Mouse (Mus musculus) forebrain, embryonic 11.5 days (tissue): ENCODE measurements around the gene Tspan31. TPM values are rescaled to one million over a fixed set of nuclear protein-coding genes. Genes with fewer than 3 reads are reported as not detected.

Source experiments
- ATAC-seq: fragments of 200-750 bp; cut with Nextera tagmentation; replicated peaks from 2 replicates; pipeline ENCODE4 v1.8.0; 2017; ENCODE audit warnings: moderate TSS enrichment; ENCODE audit not compliant: low FRiP score
- DNase-seq: peaks from one replicate; pipeline ENCODE4 v3.0.0-alpha.2; 2017; ENCODE audit warnings: low spot score
- H3K27ac ChIP-seq: fragments of 300-500 bp; sonication (generic); 2 replicates; pipeline ENCODE4 v1.5.1; 2014; ENCODE audit warnings: low read depth, low read length
- H3K27me3 ChIP-seq: fragments of 300-500 bp; sonication (generic); 2 replicates; pipeline ENCODE4 v1.6.1; 2014; ENCODE audit warnings: mild to moderate bottlenecking, low read length, mixed read lengths; ENCODE audit not compliant: control insufficient read depth, insufficient read depth
- H3K36me3 ChIP-seq: fragments of 300-500 bp; sonication (generic); 2 replicates; pipeline ENCODE4 v1.6.1; 2014; ENCODE audit warnings: mild to moderate bottlenecking, low read length, moderate library complexity, mixed read lengths; ENCODE audit not compliant: control insufficient read depth, insufficient read depth
- H3K4me1 ChIP-seq: fragments of 300-500 bp; sonication (generic); replicated peaks from 2 replicates; pipeline ENCODE4 v1.6.1; 2014; ENCODE audit warnings: low read length, mixed read lengths; ENCODE audit not compliant: control insufficient read depth, insufficient read depth
- H3K4me2 ChIP-seq: fragments of 300-500 bp; sonication (generic); 2 replicates; pipeline ENCODE4 v1.6.1; 2014; ENCODE audit warnings: low read depth, mild to moderate bottlenecking, low read length, moderate library complexity, mixed read lengths; ENCODE audit not compliant: severe bottlenecking
- H3K4me3 ChIP-seq: fragments of 300-500 bp; sonication (generic); 2 replicates; pipeline ENCODE4 v1.5.1; 2014; ENCODE audit warnings: low read depth, low read length
- H3K9ac ChIP-seq: fragments of 300-500 bp; sonication (generic); 2 replicates; pipeline ENCODE4 v1.6.1; 2014; ENCODE audit warnings: low read length
- H3K9me3 ChIP-seq: fragments of 300-500 bp; sonication (generic); 2 replicates; pipeline ENCODE4 v1.6.1; 2016; ENCODE audit warnings: low read length, mixed read lengths; ENCODE audit not compliant: control insufficient read depth
- WGBS: fragments of 180-500 bp; shearing (Covaris S2); extraction: QIAGEN DNeasy Blood & Tissue Kit; methylation state at CpG from one replicate; pipeline ENCODE4 v1.1.7; 2014; 5-methylcytosine and 5-hydroxymethylcytosine counted together
- polyA plus RNA-seq: library from polyadenylated mRNA; unstranded; fragments of >200 nt; fragmentation: Nextera tagmentation; extraction: Ambion mirVana; gene quantifications from 2 replicates; pipeline ENCODE4 v1.2.1, GENCODE M21; 2014

Tspan31 gene
- polyA plus RNA-seq, 1 experiment from 2014 or later = 159 TPM

- Histone ChIP-seq H3K36me3 (no peaks in the 10 kb centered on the region; the same call in 1 of the 2 replicates), H3K9ac (no peak overlapping the region), H3K27ac (no peak overlapping the region), H3K4me1 (peaks cover 10% of the 10 kb centered on the region), H3K27me3 (peaks cover 38% of the 10 kb centered on the region), H3K9me3 (no peaks in the 10 kb centered on the region), H3K4me3 (peak overlapping the region; percentile 16; the same call in 1 of the 2 replicates), H3K4me2 (peak overlapping the region; percentile 38)
- WGBS = 6% methylated on average over 51 of the region's 51 CpGs
- ATAC-seq (peak; percentile 51; the same call in 1 of the 2 replicates), DNase-seq (peak; percentile 66)
Measured at GRCm38 (mm10) chr10:127091507-127092396, 21.7 kb upstream of the Tspan31 start.

GRCm38 (mm10) chr10:127090560-127091411 is 20.7 kb upstream of the Tspan31 start:
- ATAC-seq (no peak), DNase-seq (peak; percentile 63)
- Histone ChIP-seq H3K9me3 (no peaks in the 10 kb centered on the region), H3K36me3 (no peaks in the 10 kb centered on the region), H3K27ac (no peak overlapping the region), H3K4me3 (peak overlapping the region; percentile 16; the same call in 1 of the 2 replicates), H3K9ac (no peak overlapping the region), H3K27me3 (peaks cover 38% of the 10 kb centered on the region), H3K4me1 (peaks cover 10% of the 10 kb centered on the region), H3K4me2 (peak overlapping the region; percentile 38)
- 8% methylated on average over 57 of the region's 57 CpGs for WGBS

- 83% methylated on average over 6 of the region's 6 CpGs for WGBS
- Histone ChIP-seq H3K4me3 (no peak overlapping the region), H3K36me3 (no peaks in the 10 kb centered on the region), H3K9ac (no peak overlapping the region), H3K4me1 (peaks cover 13% of the 10 kb centered on the region; the same call in 1 of the 2 replicates), H3K4me2 (no peak overlapping the region), H3K9me3 (no peaks in the 10 kb centered on the region), H3K27ac (no peak overlapping the region), H3K27me3 (peaks cover 43% of the 10 kb centered on the region)
- DNase-seq = no peak
- ATAC-seq = no peak
Measured at GRCm38 (mm10) chr10:127085633-127086032, 15.6 kb upstream of the Tspan31 start.

- 88% methylated on average over 9 of the region's 9 CpGs for WGBS
- Histone ChIP-seq H3K9me3 (no peaks in the 10 kb centered on the region), H3K4me3 (no peak overlapping the region), H3K36me3 (no peaks in the 10 kb centered on the region), H3K27me3 (peaks cover 43% of the 10 kb centered on the region), H3K27ac (no peak overlapping the region), H3K4me2 (no peak overlapping the region), H3K4me1 (peaks cover 17% of the 10 kb centered on the region; the same call in 1 of the 2 replicates), H3K9ac (no peak overlapping the region)
- DNase-seq (no peak), ATAC-seq (no peak)
Measured at GRCm38 (mm10) chr10:127085052-127085451, 15.0 kb upstream of the Tspan31 start.

DNA sequence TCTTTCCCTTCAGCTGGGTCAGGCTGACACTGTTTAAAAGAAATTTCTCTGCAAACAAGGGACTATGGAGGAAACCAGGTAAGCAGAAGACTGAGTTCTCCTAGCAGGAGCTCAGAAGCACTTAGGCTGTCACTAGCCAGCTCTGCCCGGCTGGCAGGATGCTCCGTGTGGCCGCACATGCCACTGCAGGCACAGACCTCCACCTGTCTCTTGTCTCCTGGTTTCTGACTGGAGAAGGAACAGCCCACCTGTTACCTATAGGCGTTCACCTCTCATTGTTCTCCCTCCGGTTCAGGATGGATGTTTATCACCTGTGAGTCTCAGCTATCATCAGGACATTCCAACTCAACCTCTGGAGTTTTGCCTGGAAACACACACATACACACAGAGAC is 13.8 kb upstream of the Tspan31 start:
- H3K36me3 ChIP-seq = no peaks in the 10 kb centered on the region
- H3K4me3 ChIP-seq = no peak overlapping the region
- no peak overlapping the region for H3K4me2 ChIP-seq
- ATAC-seq = no peak
- H3K9me3 ChIP-seq = no peaks in the 10 kb centered on the region
- WGBS = 64% methylated on average over 5 of the region's 5 CpGs
- H3K9ac ChIP-seq = no peak overlapping the region
- H3K27me3 ChIP-seq = peaks cover 42% of the 10 kb centered on the region
- peaks cover 22% of the 10 kb centered on the region; the same call in 1 of the 2 replicates for H3K4me1 ChIP-seq
- DNase-seq = no peak
- H3K27ac ChIP-seq = no peak overlapping the region

DNA sequence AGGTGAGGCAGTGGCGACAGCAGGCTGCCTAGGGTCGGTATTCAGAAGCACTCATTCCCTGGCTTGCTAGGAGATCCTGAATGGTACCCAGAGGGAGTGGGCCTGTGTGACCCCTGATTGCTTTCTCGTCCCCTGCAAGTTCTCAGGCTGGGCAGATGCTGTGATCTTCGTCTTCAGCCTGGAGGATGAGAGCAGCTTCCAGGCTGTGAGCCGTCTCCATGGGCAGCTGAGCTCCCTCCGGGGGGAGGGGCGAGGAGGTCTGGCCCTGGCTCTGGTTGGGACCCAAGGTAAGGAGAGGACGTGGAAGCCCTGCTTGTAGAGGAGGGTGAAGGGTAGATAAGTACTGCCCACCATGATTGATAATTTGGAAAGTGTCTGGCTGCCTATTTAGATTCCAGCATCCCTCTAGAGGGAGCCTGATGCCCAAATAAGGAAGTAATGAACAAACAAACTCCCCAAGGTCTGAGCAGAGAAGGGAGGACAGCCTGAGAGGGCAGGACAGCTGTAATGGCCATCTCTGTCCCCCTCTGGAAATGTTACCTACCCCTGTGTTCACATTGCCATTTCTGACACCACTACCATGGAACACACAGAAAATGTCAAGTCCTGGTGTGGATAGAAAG is 13.3 kb upstream of the Tspan31 start:
- peaks cover 42% of the 10 kb centered on the region for H3K27me3 ChIP-seq

GRCm38 (mm10) chr10:127081996-127082620 is 12.0 kb upstream of the Tspan31 start:
- no peak for ATAC-seq
- Histone ChIP-seq H3K4me3 (0 out of 2 replicates have a peak overlapping the region, but pooled peaks have one; percentile 24), H3K9ac (no peak overlapping the region), H3K4me2 (no peak overlapping the region), H3K36me3 (no peaks in the 10 kb centered on the region), H3K27me3 (peaks cover 46% of the 10 kb centered on the region), H3K4me1 (peaks cover 27% of the 10 kb centered on the region; the same call in 1 of the 2 replicates), H3K9me3 (no peaks in the 10 kb centered on the region), H3K27ac (no peak overlapping the region)
- no peak for DNase-seq
- WGBS = 37% methylated on average over 8 of the region's 8 CpGs

More for the DNA sequence above, 13.3 kb upstream of the Tspan31 start:
- no peak overlapping the region for H3K4me2 ChIP-seq
- H3K4me1 ChIP-seq = peaks cover 22% of the 10 kb centered on the region; the same call in 1 of the 2 replicates
- no peak for ATAC-seq
- H3K4me3 ChIP-seq = no peak overlapping the region
- H3K36me3 ChIP-seq = no peaks in the 10 kb centered on the region
- WGBS = 34% methylated on average over 8 of the region's 8 CpGs
- no peak for DNase-seq
- no peak overlapping the region for H3K27ac ChIP-seq
- H3K9ac ChIP-seq = no peak overlapping the region
- H3K9me3 ChIP-seq = no peaks in the 10 kb centered on the region
